Mouse (Mus musculus) embryonic fibroblast, embryonic 13.5 days (primary cell): Measurements from ENCODE around the gene Stxbp6.

Source experiments
- CTCF ChIP-seq: IDR thresholded peaks from 2 replicates; pipeline ENCODE4 v1.5.1; 2011; ENCODE audit warnings: mild to moderate bottlenecking, control low read depth, low read length, moderate library complexity, borderline replicate concordance; ENCODE audit not compliant: insufficient read depth
- POLR2A ChIP-seq: IDR thresholded peaks from 2 replicates; pipeline ENCODE4 v1.6.1; 2011; ENCODE audit warnings: low read depth, mild to moderate bottlenecking, control low read depth, low read length, moderate library complexity

GRCm38 (mm10) chr12:45070186-45070585 is 4.3 kb downstream of the Stxbp6 start:
- TF ChIP-seq CTCF (no peak), POLR2A (no peak)
